In the genomic region with DNA sequence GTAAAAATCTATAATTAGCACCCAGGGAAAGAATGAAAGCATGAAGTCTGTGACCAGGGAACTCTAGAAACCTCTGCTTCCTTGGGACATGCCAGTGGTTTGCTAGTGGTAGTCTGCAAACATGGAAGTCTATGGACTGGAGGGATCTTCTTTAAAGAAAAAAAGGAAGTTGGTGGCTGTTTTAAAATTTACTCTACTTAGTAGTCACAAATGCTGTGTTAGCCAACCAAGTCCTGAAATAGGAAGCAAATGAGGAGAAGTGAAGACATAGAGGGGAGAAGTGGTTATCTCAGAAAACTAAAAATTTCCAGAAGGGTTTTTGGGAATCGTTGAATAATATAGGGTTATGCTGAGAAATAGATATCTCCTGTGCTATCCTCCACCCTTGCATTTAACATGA, we compare ENCODE assay signal across 21 mouse cellular contexts. TPM values are rescaled to one million over a fixed set of nuclear protein-coding genes. Genes with fewer than 3 reads are reported as not detected.
"Had no signal": no experiment of that assay in that cellular context is flagged by ENCODE, and none has a peak within 500 bp of the region (broad histone marks: within the 10 kb centered on the region; RNA-seq: fewer than 3 reads in every experiment).

No protein-coding gene starts in this region.

- H3K27ac ChIP-seq: kidney, embryonic 15.5 days; limb, embryonic 10.5 days; limb, embryonic 13.5 days; liver, embryonic 14.5 days; midbrain, embryonic 12.5 days; midbrain, embryonic 15.5 days; neural tube, embryonic 13.5 days had no signal

- H3K9ac ChIP-seq: kidney, embryonic 15.5 days; limb, embryonic 13.5 days; liver, embryonic 14.5 days; liver, postnatal 0 days; lung, embryonic 14.5 days; midbrain, embryonic 12.5 days; midbrain, embryonic 15.5 days; neural tube, embryonic 13.5 days had no signal

- H3K9me3 ChIP-seq: kidney, embryonic 15.5 days; limb, embryonic 10.5 days; limb, embryonic 13.5 days; midbrain, embryonic 12.5 days; midbrain, embryonic 15.5 days; neural tube, embryonic 13.5 days had no signal

- H3K4me2 ChIP-seq: kidney, embryonic 15.5 days; limb, embryonic 13.5 days; lung, embryonic 14.5 days; midbrain, embryonic 12.5 days; midbrain, embryonic 15.5 days; neural tube, embryonic 13.5 days had no signal

- H3K4me3 ChIP-seq: kidney, embryonic 15.5 days; limb, embryonic 10.5 days; limb, embryonic 13.5 days; midbrain, embryonic 12.5 days; midbrain, embryonic 15.5 days; neural tube, embryonic 13.5 days had no signal

- DNase-seq: kidney, adult 2 months; kidney, postnatal 10 days; kidney, postnatal 36 days; liver; liver, postnatal 0 days; lung, embryonic 14.5 days; retina, postnatal 1 day; right cerebral cortex, postnatal 25 days; spleen, adult 18-20 months; thymus, adult 18-20 months; thymus, postnatal 36 days had no signal

- ATAC-seq: intestine, postnatal 0 days; liver, postnatal 0 days; lung, postnatal 0 days; midbrain, embryonic 15.5 days had no signal

- H3K36me3 ChIP-seq: kidney, embryonic 15.5 days; limb, embryonic 10.5 days; limb, embryonic 13.5 days; midbrain, embryonic 12.5 days; midbrain, embryonic 15.5 days; neural tube, embryonic 13.5 days had no signal

- H3K4me1 ChIP-seq: kidney, embryonic 15.5 days; limb, embryonic 10.5 days; limb, embryonic 13.5 days; midbrain, embryonic 12.5 days; midbrain, embryonic 15.5 days; neural tube, embryonic 13.5 days had no signal

- H3K27me3 ChIP-seq: kidney, embryonic 15.5 days; limb, embryonic 13.5 days; midbrain, embryonic 12.5 days; midbrain, embryonic 15.5 days; neural tube, embryonic 13.5 days had no signal

RNA-seq across cellular contexts. Expression of a gene that starts 37.3 kb away (rescaled TPM):
- polyA plus RNA-seq: kidney, adult 2 months; kidney, embryonic 15.5 days; limb, embryonic 10.5 days; limb, embryonic 13.5 days; liver, embryonic 14.5 days; liver, postnatal 0 days; lung, embryonic 14.5 days; lung, postnatal 0 days; testis, adult 2 months had no signal
